Mouse (Mus musculus) ovary, postnatal 36 days (tissue): ENCODE results near the gene Nfx1.
"Not testable (repeated sequence)": the region's sequence is repeated elsewhere in the genome, so short reads cannot be mapped to it uniquely, and the experiment has no call there.

Experiments
- DNase-seq: peaks from one replicate; pipeline ENCODE4 v3.0.0; 2022; ENCODE audit warnings: low spot score, mixed read lengths

The Nfx1 gene

DNA sequence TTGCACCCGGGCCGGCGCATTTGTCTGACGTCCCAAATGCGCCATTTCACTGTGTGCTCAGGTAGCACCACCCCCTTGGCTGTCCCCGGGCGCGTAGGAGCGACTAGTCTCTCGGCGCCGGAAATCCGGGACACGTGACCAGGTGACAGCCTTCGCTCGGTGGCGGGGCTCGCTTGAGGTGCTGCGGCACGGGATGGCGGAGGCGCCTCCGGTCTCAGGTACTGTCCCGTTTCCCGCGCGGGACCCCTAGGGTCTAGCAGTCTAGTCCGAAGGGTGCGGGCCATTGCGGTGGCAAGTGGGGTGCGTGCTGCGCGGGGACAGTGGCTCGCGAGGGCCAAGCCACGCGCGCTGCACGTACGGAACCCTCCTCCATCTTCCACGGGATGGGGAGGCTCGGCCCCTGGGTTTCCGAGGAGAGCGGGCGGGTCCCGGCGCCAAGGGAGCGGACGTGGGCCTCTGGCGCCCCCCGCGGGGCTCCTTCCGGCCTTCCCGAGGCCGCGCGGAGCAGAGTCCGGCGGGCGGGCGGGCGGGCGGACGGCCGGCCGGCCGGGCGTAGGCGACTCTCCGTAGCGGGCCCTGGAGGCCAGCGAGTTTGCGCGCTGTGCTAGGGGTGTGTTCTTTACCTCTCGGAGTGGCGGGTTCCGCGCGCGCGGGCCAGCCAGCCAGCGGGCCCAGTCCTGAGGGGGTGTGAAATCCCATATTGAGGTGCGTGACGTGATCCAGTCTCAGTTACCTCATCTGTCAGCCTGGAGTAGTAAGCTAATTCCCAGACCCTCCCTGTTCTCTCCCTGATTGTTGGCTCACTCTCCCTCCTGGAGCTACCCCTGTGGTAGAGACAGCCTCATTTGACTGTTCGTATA is at the start of gene Nfx1:
TSS of gene Nfx1 (plus strand) at position 65 of the 860 bp plus-strand sequence.
- peak; percentile 92 for DNase-seq

DNA sequence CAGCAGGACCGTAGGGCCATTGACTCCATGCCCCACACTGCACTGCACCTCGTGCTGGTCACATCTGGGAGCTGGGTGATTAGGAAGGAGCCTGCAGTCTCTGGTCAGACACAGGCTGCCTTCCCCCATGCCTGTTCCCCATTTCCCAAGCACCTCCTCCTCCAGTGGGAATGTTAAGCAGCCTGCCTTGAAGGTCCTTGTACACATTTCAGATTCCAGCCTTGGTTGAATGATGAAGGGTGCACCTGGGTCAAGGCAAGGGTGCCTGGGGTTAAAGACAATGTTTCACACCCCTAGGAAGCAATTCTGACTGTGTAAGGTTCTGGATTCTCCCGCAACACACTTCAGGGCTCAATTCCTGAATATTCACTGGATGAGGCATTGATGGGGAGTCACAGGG is 49.4 kb upstream of the Nfx1 start:
- no peak for DNase-seq

DNA sequence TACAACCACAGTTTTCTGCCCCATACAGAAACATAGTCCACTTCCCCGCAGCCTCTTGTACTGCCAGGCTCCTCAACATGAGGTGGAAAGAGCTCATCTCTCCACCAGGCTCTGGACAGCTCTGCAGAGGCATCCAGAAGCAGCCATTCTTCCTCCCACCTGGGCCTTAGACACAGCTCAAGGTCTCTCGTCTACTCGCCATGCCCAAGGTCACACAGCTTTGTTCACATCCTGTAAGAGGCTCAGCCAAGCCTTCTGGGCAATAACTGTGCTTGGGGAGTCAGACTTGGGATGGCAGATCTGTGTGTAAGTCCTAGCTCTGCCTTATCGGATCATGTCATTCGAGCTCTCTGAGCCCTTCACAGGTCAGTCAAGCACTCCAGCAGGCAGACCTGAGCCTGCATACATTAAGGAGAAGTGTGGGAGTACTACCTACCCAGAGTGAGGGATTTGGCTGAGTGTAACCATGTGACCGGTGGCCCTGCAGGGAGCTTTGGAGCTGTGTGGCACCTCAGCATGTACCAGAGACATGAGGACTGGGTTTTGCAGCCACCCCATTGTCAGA is 47.5 kb upstream of the Nfx1 start:
- no peak for DNase-seq

DNA sequence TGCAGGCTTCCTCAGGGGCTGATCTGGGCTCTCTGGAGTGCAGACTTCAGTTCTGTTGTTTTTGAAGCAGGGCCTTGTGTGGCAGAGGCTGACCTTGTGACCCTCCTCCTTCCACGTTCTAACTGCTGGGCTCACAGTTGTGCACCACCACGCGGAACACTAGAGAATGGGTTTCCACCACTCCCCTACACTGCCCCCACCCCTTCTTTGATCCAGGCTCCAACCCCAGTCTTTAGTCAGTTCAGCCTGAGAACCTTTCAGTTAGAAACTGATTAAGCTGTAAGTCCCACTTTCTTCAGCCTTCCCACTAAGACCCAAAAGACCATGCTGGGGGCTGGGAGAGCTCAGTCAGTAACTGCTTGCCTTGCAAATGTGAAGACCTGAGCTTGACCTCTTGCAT is 45.1 kb upstream of the Nfx1 start:
- DNase-seq, result no peak

DNA sequence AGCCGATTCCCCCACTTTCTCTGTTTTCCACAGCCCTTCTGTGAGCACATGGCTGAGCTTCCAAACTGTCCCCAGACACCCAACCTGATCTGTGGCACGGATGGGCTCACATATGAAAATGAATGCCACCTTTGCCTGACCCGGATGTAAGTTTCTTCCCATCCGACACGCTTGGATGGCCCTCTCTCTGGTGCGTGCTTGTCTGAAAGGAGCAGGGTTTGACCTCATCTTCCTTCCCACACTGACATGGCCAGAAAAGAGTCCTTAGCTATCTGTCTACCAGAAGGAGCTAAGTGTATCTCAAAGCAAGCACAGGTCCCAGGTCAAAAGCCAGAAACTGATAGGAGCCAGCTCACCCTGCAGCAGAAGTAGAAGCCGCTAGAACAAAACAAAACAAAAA is 41.7 kb upstream of the Nfx1 start:
- no peak for DNase-seq

DNA sequence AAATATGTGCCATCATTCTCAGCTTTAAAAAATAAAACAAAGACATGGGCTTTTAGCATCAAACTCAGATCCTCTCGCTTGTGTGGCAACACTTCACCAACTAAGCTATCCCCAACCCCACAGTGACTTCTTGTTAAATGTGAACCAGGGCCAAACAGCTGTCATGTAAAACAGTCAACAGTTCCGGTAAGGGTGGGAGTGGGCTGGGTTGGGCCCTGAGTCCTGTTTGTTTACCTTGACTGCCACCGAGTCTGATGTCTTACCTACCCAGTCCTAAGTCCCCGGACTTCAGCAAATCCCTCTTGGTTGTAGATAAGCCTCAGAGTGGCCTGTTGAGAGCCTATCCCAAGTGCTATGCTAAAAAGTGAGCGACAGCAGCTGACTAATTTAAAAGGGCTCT is 37.0 kb upstream of the Nfx1 start:
- DNase-seq, result no peak

DNA sequence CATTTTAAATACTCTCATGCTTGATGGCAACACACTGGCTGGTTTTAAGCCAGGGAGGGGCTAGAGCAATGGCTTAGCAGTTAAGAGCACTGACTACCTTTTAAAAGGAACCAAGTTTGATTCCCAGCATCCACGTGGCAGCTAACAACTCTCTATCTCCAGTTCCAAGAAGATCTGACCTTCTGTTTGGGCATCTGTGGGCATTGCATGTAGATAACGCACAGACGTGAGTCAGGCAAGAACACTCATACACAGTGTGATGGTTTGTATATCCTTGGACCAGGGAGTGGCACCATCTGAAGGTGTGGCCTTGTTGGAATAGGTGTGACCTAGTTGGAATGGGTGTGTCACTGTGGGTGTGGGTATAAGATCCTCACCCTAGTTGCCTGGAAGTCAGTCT is 36.3 kb upstream of the Nfx1 start:
- DNase-seq, result not testable (repeated sequence)

DNA sequence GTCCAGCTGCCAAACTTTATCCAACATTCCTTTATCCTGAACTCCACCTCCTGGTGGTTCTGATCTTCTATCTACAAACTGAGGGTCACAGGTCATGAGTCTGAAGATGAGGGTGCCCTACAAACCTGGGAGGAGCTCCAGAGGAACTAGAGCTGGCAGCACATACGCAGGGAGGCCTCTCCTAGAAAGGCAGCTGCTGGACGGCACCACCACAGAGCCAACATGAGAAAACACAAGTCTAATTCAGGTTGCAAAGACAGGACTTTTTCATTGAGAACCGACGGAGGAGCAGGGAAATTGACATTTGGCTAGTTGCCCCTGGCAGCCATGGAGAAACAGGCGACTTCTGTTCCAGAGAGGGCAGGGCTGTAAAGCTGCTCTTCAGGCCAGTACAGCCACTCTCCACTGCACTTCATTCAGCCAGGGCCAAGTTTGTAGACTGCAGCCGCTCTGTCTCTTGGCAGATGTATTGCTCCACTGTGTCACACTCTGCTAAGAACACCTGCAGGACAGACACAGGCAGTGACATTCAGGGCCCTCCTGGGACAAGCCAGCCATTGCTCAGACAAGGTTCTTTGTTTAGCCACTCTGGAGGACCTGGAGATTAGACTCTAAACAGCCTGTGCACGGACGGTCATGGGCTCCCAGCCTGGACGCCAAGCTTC is 34.4 kb upstream of the Nfx1 start:
- DNase-seq, result peak; percentile 43

DNA sequence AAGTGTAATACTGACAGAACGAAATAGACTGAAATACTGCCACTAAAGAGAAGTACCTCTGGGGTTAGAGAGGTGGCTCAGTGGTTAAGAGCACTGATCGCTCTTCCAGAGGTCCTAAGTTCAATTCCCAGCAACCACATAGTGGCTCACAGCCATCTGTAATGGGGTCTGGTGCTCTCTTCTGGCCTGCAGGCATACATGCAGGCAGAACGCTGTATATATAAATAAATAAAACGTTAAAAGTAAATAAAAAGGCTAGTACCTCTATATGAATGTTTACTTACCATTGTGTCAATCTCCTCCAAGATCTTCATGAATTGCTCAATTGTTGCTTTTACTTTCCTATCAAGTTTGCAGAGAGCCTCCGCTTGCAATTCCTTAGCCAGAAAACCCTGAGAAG is 31.9 kb upstream of the Nfx1 start:
- DNase-seq, result no peak

DNA sequence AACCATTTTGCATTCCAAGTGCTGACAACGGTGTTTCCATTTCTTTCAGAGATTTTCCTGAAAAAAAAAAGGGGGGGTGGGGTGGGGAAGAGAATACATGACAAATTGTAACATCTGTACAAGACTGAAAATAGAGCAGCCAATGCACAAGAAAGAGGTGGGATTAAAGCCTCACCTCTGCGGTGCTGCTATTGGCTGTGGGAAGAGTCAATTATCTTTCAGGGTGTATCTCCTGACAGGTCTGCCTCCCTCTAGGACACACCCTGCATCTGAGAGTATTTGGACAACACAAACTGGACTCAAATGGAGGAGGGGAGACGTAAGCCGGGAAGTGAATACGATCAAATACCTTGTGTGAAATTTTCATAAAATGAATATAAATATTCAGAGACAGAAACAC is 27.1 kb upstream of the Nfx1 start:
- DNase-seq, result no peak

DNA sequence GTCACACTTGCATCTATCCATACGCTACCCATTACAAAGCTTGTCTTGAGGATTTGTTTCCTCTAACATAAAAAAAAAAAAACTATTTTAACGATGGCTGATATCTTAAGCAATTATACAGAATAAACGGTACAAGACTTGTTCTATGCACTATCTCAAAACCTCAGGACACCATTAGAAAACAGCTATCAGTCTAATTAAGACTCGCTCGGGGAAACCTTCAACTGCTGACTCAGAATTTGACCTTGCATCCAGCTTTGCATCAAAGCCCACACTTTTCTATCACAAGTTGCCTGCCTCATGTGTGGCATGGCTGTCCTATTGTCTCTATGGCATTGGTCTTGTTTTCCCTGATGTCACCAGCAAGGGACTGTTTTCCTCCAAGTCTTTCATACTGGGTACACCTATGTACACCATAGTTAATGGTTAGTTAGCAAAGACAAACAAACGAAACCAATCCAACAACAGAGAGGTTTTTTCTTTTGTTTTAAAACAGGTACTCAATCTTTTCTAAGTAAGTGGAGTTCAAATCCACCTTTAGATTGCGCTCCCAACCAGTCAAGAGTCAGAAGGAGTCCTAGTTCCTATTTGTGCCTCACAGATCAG is 24.1 kb upstream of the Nfx1 start:
- no peak for DNase-seq

DNA sequence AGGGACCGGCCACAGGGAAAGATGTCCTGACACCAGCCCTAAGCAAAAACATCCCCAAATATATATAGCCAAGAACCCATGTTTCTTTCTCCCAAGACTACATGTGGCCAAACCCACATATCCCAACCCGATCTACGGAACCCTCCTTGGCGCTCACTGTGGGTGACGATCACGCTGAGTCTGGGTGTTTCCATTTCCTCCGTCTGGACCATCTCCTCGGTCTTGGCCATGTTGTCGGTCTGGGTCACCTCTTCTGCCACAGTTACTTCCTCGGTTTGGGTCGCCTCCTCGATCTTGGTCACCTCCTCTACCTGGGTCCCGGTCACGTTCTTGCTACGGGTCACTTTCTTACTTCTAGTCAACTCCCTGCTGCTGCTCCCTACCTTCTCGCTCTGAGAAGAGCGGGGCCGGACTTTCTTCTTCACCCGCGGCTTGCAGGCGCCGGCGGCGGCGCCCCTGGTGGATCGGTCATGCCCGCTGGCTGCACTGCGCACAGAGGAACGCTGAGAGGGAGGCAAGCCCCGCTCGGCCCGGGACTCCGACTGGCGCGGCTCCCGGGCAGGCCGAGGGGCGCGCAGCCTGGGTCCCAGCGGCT is 23.0 kb upstream of the Nfx1 start:
- no peak for DNase-seq

DNA sequence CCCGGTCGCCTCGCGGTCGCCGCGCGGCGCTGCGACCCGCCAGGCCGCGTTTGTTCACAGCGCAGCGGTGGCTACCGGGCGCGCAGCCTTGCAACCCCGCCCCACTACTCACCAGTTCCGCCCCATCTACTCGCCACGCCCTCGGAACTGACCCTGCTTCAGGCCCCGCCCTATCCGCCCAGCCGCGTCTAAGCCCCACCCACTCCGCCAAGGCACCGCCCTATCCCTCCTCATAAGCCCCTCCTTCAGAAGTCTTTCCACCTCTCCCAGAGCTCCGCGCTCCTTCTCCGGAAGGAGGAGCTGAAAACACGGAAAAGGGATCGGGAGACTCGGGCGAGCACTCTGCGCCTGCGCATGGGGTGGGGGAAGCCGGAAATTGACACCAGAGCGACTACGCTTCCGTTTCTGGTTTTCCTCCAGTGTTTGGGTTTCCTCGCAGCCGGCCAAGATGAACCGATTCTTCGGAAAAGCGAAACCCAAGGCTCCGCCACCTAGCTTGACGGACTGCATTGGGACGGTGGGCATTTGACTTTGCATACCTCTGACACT is 22.5 kb upstream of the Nfx1 start, which contains the start of the genes Bag1 and Chmp5:
TSS of gene Bag1 (minus strand) at position 135 of the 549 bp plus-strand sequence.
TSS of gene Chmp5 (plus strand) at position 248 of the 549 bp plus-strand sequence.
- DNase-seq, result peak; percentile 99

DNA sequence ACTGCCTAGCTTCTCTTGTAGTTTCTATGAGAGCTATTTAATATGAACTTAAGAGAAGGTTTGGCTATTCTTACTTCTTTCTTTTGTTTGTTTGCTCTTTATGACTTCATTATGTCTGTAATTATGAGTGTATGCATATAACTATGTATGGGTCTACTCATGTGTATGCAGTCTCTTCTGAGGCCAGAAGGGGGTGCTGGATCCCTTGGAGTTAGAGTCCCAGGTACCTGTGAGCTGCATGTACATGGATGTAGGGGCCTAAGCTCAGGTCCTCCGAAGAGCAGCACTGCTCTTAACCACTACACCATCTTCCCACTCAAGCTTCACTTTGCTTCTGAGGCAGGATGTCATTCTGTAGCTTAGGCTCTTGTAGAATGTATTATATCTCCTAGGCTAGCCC is 17.2 kb upstream of the Nfx1 start:
- DNase-seq, result no peak

DNA sequence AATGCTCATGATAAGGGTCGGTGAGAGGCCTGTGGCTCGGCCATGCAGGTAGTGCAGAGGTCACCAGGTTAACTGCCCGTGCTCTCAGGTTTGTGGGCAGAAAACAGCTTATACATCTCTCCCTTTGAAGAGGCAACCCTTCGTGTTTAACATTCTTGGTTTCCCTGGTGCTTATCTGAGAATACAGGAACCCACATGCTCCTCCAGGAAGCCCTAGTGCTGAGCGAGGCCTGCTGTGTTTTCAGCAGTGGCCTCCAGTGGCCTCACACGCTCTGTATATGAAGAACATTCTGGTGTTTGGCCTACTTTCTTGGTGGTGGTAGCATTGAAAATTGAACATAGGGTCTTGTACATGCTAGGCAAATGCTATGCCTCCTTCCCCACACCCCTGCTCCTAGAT is 14.8 kb upstream of the Nfx1 start:
- no peak for DNase-seq

DNA sequence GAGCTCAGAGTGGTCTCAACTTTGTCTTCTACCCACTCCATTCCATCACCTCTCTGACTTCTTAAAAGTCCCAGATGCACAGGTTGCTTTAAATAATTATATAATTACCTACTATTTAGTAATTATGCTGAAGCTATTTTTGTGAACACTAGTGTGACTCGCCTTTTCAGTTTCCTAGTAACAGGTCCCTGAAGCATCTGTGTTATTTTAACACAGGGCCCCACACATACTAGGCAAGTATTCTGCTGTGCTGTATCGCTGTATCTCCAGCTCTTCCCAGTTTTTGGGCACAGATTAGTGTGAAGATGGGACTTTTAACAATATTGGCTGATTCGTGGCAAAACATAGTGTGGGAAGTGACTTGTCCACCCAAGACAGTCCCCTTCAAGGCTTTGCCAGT is 7.2 kb upstream of the Nfx1 start:
- DNase-seq, result no peak

DNA sequence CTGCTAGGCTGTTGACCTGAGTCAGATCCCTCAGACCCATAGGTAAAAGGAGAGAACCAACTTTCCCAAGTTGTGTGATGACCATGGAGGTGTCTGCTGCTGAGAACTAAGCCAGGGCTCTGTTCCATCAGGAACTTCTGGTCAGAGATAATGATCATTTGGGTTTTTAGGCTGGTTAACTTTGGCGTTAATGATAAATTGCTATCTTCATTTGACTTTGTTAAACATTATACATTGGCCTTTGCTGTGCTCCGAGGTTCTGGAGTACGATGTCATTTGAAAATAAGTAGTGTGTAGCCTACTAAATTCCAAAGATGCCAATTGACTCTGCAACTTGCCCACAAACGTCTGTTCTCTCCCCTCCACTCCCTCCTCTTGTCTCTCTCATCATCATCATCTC is 1.5 kb upstream of the Nfx1 start:
- DNase-seq, result no peak

DNA sequence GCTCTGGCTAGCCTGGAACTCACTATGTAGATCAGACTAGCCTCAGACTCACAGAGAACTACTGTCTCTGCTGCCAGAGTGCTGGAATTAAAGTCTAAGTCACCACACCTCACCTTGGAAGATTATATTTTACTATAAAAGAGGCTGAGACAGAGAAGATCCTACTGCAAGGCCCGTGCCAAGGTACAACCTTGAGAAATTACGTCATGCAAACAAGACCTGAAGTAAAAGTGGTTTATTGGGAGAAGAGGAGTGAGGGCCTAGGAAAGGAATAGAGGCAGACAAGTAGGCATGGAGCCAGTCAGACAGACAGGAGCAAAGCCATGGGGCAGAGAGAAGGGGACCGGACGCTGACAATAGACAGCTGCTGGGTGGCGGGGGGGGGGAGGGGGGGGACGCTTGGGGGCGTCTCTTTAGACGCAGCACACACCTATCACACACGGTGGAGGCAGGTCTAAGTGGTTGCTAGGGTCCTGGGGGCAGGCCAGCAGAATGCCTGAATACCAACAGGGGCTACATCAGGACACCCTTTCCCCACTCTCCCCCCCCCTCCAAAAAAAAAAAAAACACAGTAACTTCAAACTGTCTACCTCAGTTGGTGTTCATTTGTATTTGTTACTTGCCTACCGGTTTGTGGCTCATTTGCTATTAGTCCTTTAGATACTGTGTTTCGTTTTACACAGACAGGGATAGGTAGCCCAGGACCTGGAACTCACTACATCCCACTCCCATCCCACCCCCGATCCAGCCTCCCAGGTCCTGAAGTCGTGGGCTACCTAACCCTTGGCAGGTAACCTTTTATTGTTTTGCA is 720 bp upstream of the Nfx1 start:
- DNase-seq, result no peak

DNA sequence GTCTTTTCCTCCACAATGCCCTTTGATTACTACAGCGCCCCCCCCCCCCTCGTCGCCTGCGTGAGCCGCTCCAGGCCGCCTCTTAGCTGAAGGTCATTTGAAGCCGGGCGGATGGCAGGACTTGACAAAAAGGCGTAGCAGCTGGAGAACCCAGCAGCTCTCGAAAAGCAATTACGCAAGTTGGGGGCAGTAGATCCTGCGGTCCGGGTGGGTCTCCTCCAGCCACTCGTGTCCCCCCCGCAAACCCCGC is 189 bp upstream of the Nfx1 start:
- DNase-seq, result no peak

DNA sequence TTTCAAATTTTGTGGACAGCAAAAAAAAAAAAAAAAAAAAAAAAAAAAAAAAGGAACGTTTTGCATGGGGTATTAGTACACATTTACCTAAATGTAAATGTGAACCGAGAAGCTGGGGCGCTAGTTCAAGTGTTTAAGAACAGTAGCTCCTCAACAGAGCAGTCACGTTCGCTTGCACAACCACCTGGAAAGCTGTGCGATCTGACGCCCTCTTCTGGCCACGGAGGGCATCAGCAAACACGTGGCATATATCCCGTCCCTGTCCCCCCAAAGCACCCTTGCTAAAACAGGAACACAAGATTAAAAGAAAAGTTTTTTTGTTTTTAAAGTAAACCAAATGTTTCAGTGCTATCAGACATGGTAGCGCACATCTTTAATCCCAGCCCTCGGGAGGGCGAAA is 1.0 kb downstream of the Nfx1 start:
- DNase-seq, result no peak

DNA sequence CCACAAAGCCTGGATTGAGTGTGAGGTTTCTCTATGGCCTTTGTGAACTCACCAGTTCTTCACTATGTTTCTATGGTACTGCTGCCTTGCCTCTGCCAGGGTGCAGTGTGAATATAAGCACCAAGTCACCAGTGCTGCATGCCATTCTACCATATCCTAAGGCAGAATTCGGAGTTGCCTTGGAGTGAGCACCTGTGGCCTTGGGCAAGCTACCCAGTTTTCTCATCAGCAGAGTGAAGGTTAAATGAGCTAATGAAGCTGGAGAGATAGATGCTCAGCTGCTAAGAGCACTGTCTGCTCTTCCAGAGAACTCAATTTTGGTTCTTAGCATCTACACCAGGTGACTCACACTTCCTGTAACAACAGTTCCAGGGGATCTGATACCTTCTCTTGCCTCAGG is 3.3 kb downstream of the Nfx1 start:
- DNase-seq, result peak; percentile 27

DNA sequence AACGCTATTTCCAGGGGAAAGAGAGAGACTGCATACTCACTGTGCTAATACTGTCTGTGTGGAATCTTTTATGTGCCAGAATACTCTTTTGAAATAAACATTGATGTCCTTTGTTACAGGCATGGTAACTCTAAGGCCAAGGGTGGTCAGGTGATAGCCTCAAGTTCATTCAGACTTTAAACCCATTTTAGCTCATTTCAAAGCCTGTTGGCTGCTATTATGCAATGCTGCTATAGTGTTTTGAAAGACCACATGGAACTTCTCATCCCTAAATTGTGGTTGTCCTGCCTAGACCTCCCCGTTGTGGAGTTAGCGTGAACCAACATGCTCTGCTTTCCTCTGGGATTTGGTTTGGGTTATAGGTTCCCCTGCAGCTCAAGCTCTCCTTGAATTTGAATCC is 5.0 kb downstream of the Nfx1 start:
- DNase-seq, result no peak
